Mouse (Mus musculus) T-cell, adult 2 months (primary cell): ENCODE measurements around the gene Scgb2a2.
A peak's percentile ranks its signal among the peaks of the same experiment; 100 is the strongest.
"Not testable (repeated sequence)": the region's sequence is repeated elsewhere in the genome, so short reads cannot be mapped to it uniquely, and the experiment has no call there.

Experiments used
- DNase-seq: peaks from one replicate; pipeline ENCODE4 v3.0.0; 2022; ENCODE audit warnings: low spot score

The Scgb2a2 gene

GRCm38 (mm10) chr19:9847262-9847661 is at the start of gene Scgb2a2:
Gene Scgb2a2, plus strand, starts transcription at chr19:9847562.
- DNase-seq: no peak

- peak; percentile 37 for DNase-seq
Measured at GRCm38 (mm10) chr19:9836581-9837340, 10.6 kb upstream of the Scgb2a2 start.

GRCm38 (mm10) chr19:9837341-9837715 is 10.0 kb upstream of the Scgb2a2 start:
- DNase-seq: no peak

- DNase-seq: not testable (repeated sequence)
Measured at GRCm38 (mm10) chr19:9849368-9850075, 2.2 kb downstream of the Scgb2a2 start.

GRCm38 (mm10) chr19:9860821-9861220 is 13.5 kb downstream of the Scgb2a2 start:
- DNase-seq: not testable (repeated sequence)

GRCm38 (mm10) chr19:9864856-9865255 is 17.5 kb downstream of the Scgb2a2 start:
- DNase-seq: no peak

- DNase-seq: no peak
Measured at GRCm38 (mm10) chr19:9865466-9865865, 18.1 kb downstream of the Scgb2a2 start.

GRCm38 (mm10) chr19:9878186-9878835 is 30.9 kb downstream of the Scgb2a2 start:
- DNase-seq: no peak

- DNase-seq: no peak
Measured at GRCm38 (mm10) chr19:9886348-9886747, 39.0 kb downstream of the Scgb2a2 start.

GRCm38 (mm10) chr19:9886771-9887170 is 39.4 kb downstream of the Scgb2a2 start:
- no peak for DNase-seq

- DNase-seq: no peak
Measured at GRCm38 (mm10) chr19:9896067-9896466, 48.7 kb downstream of the Scgb2a2 start.

- DNase-seq: no peak
Measured at GRCm38 (mm10) chr19:9898339-9899066, 51.1 kb downstream of the Scgb2a2 start.

GRCm38 (mm10) chr19:9899072-9899779 is 51.9 kb downstream of the Scgb2a2 start, which contains the start of gene Incenp:
Gene Incenp, minus strand, starts transcription at chr19:9899551.
- DNase-seq: peak; percentile 97

GRCm38 (mm10) chr19:9899780-9900146 is 52.4 kb downstream of the Scgb2a2 start:
- no peak for DNase-seq

- DNase-seq: not testable (repeated sequence)
Measured at GRCm38 (mm10) chr19:9900696-9901095, 53.3 kb downstream of the Scgb2a2 start.
